Mouse (Mus musculus) ES-Bruce4 (cell line): ENCODE results near the gene Tbc1d16. TPM values are rescaled to one million over a fixed set of nuclear protein-coding genes. Genes with fewer than 3 reads are reported as not detected.

Source experiments
- H3K27ac ChIP-seq: 2 replicates; pipeline ENCODE4 v1.5.1; 2012; ENCODE audit warnings: low read length, inconsistent platforms; ENCODE audit not compliant: insufficient read depth
- H3K27me3 ChIP-seq: 2 replicates; pipeline ENCODE4 v1.6.1; 2012; ENCODE audit warnings: mild to moderate bottlenecking, low read length, inconsistent platforms; ENCODE audit not compliant: control insufficient read depth, poor library complexity, insufficient read depth, severe bottlenecking
- H3K36me3 ChIP-seq: 2 replicates; pipeline ENCODE4 v1.6.1; 2012; ENCODE audit warnings: inconsistent platforms, mild to moderate bottlenecking, low read length, moderate library complexity; ENCODE audit not compliant: control insufficient read depth, poor library complexity, insufficient read depth, severe bottlenecking
- H3K4me1 ChIP-seq: one replicate; pipeline ENCODE4 v1.8.1; 2011; ENCODE audit warnings: low read length; ENCODE audit not compliant: control insufficient read depth, insufficient read depth
- H3K4me3 ChIP-seq: 2 replicates; pipeline ENCODE4 v1.5.1; 2011; ENCODE audit warnings: low read depth, mild to moderate bottlenecking, low read length
- H3K9ac ChIP-seq: 2 replicates; pipeline ENCODE4 v1.6.1; 2012; ENCODE audit warnings: low read depth, mild to moderate bottlenecking, inconsistent platforms; ENCODE audit not compliant: poor library complexity, severe bottlenecking
- H3K9me3 ChIP-seq: replicated peaks from 2 replicates; pipeline ENCODE4 v1.6.1; 2012; ENCODE audit warnings: mild to moderate bottlenecking, low read length, inconsistent platforms; ENCODE audit not compliant: control insufficient read depth, poor library complexity, insufficient read depth, severe bottlenecking
- CTCF ChIP-seq: IDR thresholded peaks from one replicate; pipeline ENCODE4 v1.8.1; 2011; ENCODE audit warnings: low read depth, low read length
- EP300 ChIP-seq: IDR thresholded peaks from 2 replicates; pipeline ENCODE4 v1.6.1; 2011; ENCODE audit warnings: low read depth, low read length; ENCODE audit not compliant: insufficient read depth
- POLR2A ChIP-seq: IDR thresholded peaks from one replicate; pipeline ENCODE4 v1.8.1; 2011; ENCODE audit warnings: low read length; ENCODE audit not compliant: insufficient read depth
- polyA plus RNA-seq: library from polyadenylated mRNA; stranded (reverse); fragments of >200 nt; gene quantifications from 2 replicates; pipeline ENCODE4 v1.2.4, GENCODE M21; 2011; ENCODE audit warnings: low read depth; ENCODE audit not compliant: missing spikeins, insufficient read depth, insufficient read length

The Tbc1d16 gene
- polyA plus RNA-seq, 1 experiment, result 15.9 TPM

DNA sequence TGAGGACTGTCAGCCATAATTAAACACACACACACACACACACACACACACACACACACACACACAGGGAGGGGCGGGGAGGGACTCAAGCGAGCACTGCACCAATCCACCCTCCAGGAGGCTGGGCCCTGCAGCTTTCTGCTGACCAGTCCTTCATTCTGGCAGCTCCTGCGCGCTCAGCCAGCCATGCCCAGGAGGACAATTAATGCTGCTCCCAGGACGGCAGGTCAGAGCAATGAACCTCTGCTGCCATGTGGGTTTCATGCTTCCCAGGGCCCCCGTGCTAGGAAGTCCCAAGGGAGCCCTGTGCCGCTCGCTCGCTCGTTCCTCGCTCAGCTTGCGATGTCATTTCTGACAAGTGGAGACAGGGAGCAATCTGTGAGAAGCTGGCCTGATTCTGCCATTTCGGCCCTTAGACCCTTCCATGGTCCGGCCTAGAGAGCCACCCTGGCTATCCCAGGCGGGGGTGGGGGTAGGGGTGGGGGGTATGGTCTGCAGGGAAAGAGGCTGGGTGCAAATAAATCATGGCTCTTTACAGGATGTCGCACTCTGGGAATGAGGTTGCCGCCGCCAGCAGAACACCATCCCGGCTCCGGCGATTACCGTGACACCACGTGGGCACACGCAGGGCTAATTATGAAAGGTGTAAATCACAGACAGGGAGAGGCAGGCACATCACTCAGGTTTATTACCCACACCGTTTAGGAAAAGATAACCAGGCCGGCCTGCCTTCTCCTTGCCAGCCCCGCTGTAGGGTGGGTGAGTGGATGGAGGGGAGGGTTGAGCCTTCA, 51.7 kb downstream of the Tbc1d16 start:
- H3K4me1 ChIP-seq, result no peaks in the 10 kb centered on the region
- no peaks in the 10 kb centered on the region for H3K36me3 ChIP-seq
- no peak for TF ChIP-seq POLR2A
- no peak for TF ChIP-seq EP300
- TF ChIP-seq CTCF, result no peak
- no peaks in the 10 kb centered on the region for H3K27me3 ChIP-seq
- H3K9me3 ChIP-seq, result no peaks in the 10 kb centered on the region
- no peak overlapping the region for H3K9ac ChIP-seq
- H3K4me3 ChIP-seq, result no peak overlapping the region
- no peak overlapping the region for H3K27ac ChIP-seq

DNA sequence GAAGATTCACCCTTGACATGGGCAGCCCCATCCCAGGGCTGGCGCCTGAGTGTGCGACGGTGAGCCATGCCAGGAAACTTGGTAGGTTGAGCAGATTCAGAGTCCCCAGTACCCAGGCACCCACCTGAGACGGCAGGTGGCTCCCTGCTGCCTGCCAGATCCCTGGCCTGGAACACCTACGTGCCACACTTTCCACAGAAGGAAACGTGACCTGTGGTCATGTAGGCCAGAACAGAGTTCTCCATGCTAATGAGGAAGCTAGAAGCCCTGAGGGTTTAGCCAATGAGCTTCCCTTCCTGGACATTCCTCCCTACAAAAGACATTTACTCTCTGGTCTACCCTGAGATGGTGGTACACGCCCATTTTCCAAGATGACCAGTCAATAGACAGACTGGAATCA, 56.7 kb downstream of the Tbc1d16 start:
- Histone ChIP-seq H3K4me3 (no peak overlapping the region), H3K36me3 (no peaks in the 10 kb centered on the region), H3K9ac (no peak overlapping the region), H3K27me3 (no peaks in the 10 kb centered on the region), H3K9me3 (no peaks in the 10 kb centered on the region), H3K27ac (no peak overlapping the region), H3K4me1 (no peaks in the 10 kb centered on the region)
- TF ChIP-seq CTCF (no peak), POLR2A (no peak), EP300 (no peak)

DNA sequence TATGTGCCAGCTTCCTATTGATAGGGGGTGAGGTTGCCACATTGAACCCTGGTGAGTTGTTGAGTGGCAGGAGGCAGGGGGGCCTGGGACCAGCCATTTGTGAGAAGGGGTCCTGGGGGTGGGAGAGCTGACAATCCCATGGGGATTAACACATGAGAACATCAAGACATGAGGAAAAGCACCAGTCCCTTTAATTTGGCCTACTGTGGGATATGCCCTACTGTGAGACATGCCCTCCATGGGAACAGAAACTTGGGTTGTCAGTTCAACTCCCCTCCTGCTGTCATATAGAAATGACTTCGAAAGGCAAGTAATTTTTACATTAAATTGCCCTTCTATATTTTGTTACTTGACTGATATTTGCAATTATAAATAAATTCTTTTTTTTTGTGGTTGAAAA, 59.4 kb downstream of the Tbc1d16 start:
- H3K4me3 ChIP-seq, result no peak overlapping the region
- H3K9ac ChIP-seq, result no peak overlapping the region
- H3K4me1 ChIP-seq, result no peaks in the 10 kb centered on the region
- TF ChIP-seq POLR2A, result no peak
- TF ChIP-seq EP300, result no peak
- no peaks in the 10 kb centered on the region for H3K36me3 ChIP-seq
- H3K27me3 ChIP-seq, result no peaks in the 10 kb centered on the region
- no peaks in the 10 kb centered on the region for H3K9me3 ChIP-seq
- H3K27ac ChIP-seq, result no peak overlapping the region

DNA sequence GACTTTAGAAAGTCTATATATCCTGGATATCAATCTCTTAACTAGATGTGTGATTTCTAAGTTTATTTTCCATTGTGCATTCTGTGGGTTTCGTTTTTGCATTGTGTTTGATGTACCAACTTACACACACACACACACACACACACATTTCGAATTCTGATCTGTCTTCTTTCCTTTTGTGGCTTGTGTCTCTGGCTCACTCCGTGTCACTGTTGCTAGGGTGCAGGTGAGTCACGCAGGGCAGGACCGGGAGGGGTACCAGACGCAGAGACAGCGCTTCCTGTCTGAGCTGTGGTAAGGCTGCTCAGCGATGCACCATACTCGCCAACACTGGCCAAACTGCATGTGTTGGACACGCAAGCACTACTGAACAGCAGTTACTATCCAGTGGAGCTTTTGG, 62.3 kb downstream of the Tbc1d16 start:
- no peaks in the 10 kb centered on the region for H3K4me1 ChIP-seq
- H3K9me3 ChIP-seq, result no peaks in the 10 kb centered on the region
- no peaks in the 10 kb centered on the region for H3K27me3 ChIP-seq
- no peak overlapping the region for H3K27ac ChIP-seq
- no peak overlapping the region for H3K4me3 ChIP-seq
- TF ChIP-seq EP300 (no peak), CTCF (no peak), POLR2A (no peak)
- no peaks in the 10 kb centered on the region for H3K36me3 ChIP-seq
- H3K9ac ChIP-seq, result no peak overlapping the region

DNA sequence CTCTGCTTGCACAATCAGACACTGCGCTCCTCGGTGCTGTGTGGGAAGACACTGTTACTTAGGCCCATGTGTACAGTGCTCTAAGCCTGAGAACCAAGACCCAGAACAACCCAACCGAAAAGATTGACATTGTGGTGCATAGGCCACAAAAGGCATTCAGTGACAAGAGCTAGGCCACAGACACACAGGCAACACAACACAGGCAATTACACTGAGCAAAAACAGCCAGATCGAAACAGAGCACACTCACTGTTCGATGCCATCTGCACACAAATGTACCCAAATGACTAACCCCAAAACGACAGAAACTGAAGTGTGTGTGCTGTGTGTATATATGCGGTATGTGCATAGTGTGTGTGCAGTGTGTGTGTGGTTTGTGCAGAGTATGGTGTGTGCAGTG, 63.9 kb downstream of the Tbc1d16 start:
- H3K9ac ChIP-seq, result no peak overlapping the region

GRCm38 (mm10) chr11:119163734-119163992, 64.6 kb downstream of the Tbc1d16 start:
- TF ChIP-seq CTCF (no peak), POLR2A (no peak), EP300 (no peak)
- Histone ChIP-seq H3K9me3 (no peaks in the 10 kb centered on the region), H3K36me3 (no peaks in the 10 kb centered on the region), H3K9ac (no peak overlapping the region), H3K27me3 (no peaks in the 10 kb centered on the region), H3K4me3 (no peak overlapping the region), H3K27ac (no peak overlapping the region), H3K4me1 (no peaks in the 10 kb centered on the region)

More for the DNA sequence above, 63.9 kb downstream of the Tbc1d16 start:
- Histone ChIP-seq H3K9me3 (no peaks in the 10 kb centered on the region), H3K36me3 (no peaks in the 10 kb centered on the region), H3K4me3 (no peak overlapping the region), H3K27ac (no peak overlapping the region), H3K27me3 (no peaks in the 10 kb centered on the region), H3K4me1 (no peaks in the 10 kb centered on the region)
- no peak for TF ChIP-seq CTCF
- no peak for TF ChIP-seq POLR2A
- TF ChIP-seq EP300, result no peak
